Mouse (Mus musculus) heart, postnatal 25 days (tissue): ENCODE data around the gene Gpr152. TPM values are rescaled to one million over a fixed set of nuclear protein-coding genes. Genes with fewer than 3 reads are reported as not detected.

Experiments used
- DNase-seq: peaks from one replicate; pipeline ENCODE4 v3.0.0; 2022; ENCODE audit warnings: low spot score
- intact Hi-C: fragments of 180-260 bp; cut with DNase I; formaldehyde crosslinking; loops from one replicate; pipeline ENCODE4 v1.15.1; 2025
- total RNA-seq, 2 experiments: library from RNA; stranded (reverse); gene quantifications; 2 replicates each; pipeline ENCODE4 v1.2.3; 2021

Gene Gpr152
- total RNA-seq, 2 experiments from 2014 or later = not detected

- intact Hi-C loops = no loop called here
- DNase-seq = no peak
Observed at GRCm38 (mm10) chr19:4164100-4164499, 24.5 kb downstream of the Gpr152 start.

GRCm38 (mm10) chr19:4164721-4165120 is 25.1 kb downstream of the Gpr152 start:
- intact Hi-C loops = loop anchor here (5.0 kb wide), 1 partner anchor 38 kb away; the partner anchor contains the start of gene Rad9a

GRCm38 (mm10) chr19:4166678-4167476 is 27.3 kb downstream of the Gpr152 start:
- intact Hi-C loops = loop anchor here (5.0 kb wide), 1 partner anchor 35 kb away; the partner anchor contains the start of gene Rad9a
- DNase-seq = no peak

More at GRCm38 (mm10) chr19:4164721-4165120, 25.1 kb downstream of the Gpr152 start:
- DNase-seq = no peak

DNA sequence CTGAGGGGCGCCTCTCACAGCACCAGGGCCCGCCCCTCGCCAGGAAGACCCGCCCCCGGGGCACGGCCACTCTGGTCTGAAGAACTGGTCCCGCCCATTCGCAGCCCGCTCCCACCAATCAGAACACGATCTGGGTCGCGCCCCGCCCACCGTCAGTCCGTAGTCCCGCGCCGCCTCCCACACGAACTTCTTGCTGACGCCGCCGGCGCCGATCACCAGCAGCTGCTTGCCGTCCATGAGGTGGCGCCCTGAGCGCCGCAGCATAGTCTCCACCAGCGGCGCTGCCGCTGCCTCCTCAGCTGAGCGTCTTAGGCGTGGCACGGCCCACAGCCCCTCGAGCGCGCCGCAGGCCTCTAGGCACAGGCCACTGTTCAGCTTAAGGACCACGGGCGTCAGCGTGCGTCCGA is 29.8 kb downstream of the Gpr152 start:
- intact Hi-C loops = loop anchor here (5.0 kb wide), 1 partner anchor 33 kb away; the partner anchor contains the start of gene Rad9a

GRCm38 (mm10) chr19:4169810-4170209 is 30.2 kb downstream of the Gpr152 start:
- DNase-seq = no peak
- intact Hi-C loops = loop anchor here (5.0 kb wide), 1 partner anchor 32 kb away; the partner anchor contains the start of gene Rad9a

More for the DNA sequence above, 29.8 kb downstream of the Gpr152 start:
- peak; percentile 99 for DNase-seq

DNA sequence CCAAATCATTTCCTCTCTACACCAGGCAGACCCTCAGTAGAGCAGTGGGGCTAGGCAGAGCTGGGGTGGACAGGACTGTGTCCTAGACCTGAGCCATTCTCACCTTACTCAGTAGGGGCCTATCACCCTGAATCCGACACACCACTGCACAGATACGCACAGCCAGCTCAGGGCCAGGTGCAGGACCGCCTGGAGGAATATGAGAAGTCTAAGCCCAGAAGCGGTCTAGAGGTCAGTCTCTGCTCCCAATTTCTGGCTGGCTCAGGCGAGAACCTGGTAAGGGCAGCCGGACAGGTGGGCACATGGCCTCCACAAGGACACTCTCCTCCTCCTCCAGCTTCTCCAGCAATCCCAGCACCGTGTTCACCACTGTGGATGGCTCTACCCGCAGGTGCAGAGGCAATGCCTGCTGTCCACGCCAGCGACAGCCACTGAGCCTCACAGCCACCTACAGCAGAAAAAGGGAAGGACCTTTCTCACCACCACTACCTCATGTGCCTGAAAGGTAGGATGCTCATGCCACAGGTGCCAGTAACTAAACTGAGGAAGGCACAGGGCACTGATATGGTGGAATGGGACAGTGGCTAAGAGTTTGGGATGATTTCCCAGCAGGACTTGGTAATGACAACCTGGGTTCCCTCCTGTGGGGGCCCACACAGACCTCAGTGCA is 31.3 kb downstream of the Gpr152 start:
- DNase-seq = no peak
- intact Hi-C loops = no loop called here

GRCm38 (mm10) chr19:4171393-4172290 is 32.1 kb downstream of the Gpr152 start:
- intact Hi-C loops = loop anchor here (2.0 kb wide), 1 partner anchor 15 kb away; no protein-coding TSS in a partner anchor
- DNase-seq = no peak

GRCm38 (mm10) chr19:4172925-4173324 is 33.3 kb downstream of the Gpr152 start:
- intact Hi-C loops = loop anchor here (2.0 kb wide), 1 partner anchor 14 kb away; no protein-coding TSS in a partner anchor

DNA sequence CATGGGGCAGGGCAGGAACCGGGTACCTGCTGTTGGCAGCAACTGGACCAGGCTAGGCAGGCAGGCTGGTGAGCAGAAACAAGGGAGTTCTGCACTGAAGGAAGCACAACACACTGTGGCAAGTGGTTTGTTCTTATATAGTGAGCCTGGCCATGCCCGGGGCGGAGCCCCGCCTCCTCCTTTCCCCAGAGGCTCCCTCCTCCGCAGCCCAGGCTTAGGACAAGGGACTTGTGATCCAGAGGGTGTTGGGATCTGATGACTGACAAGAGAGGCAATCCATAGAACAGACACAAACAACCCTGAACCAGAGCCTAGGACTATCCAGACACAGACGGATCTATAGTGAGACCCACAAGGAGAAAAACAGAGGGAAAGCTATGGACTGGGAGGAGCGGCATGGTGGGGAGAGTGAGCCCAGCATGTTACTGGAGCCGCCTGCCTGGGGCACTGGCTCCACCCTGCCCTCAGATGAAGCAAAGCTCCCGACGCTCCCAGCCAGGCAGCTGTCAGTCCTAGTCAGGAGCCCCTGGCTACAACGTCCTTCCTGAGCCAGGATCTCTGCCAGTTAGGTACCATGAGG is 35.9 kb downstream of the Gpr152 start, which contains the start of gene Carns1:
TSS of gene Carns1 (minus strand) at position 112 of the 580 bp plus-strand sequence.
- DNase-seq = peak; percentile 49
- intact Hi-C loops = no loop called here

More at GRCm38 (mm10) chr19:4172925-4173324, 33.3 kb downstream of the Gpr152 start:
- DNase-seq = no peak

- no peak for DNase-seq
- intact Hi-C loops = no loop called here
Observed at GRCm38 (mm10) chr19:4180411-4180810, 40.8 kb downstream of the Gpr152 start.

- intact Hi-C loops = no loop called here
- DNase-seq = no peak
Observed at GRCm38 (mm10) chr19:4181892-4182291, 42.3 kb downstream of the Gpr152 start.

GRCm38 (mm10) chr19:4183689-4184088 is 44.1 kb downstream of the Gpr152 start:
- no peak for DNase-seq
- intact Hi-C loops = no loop called here

DNA sequence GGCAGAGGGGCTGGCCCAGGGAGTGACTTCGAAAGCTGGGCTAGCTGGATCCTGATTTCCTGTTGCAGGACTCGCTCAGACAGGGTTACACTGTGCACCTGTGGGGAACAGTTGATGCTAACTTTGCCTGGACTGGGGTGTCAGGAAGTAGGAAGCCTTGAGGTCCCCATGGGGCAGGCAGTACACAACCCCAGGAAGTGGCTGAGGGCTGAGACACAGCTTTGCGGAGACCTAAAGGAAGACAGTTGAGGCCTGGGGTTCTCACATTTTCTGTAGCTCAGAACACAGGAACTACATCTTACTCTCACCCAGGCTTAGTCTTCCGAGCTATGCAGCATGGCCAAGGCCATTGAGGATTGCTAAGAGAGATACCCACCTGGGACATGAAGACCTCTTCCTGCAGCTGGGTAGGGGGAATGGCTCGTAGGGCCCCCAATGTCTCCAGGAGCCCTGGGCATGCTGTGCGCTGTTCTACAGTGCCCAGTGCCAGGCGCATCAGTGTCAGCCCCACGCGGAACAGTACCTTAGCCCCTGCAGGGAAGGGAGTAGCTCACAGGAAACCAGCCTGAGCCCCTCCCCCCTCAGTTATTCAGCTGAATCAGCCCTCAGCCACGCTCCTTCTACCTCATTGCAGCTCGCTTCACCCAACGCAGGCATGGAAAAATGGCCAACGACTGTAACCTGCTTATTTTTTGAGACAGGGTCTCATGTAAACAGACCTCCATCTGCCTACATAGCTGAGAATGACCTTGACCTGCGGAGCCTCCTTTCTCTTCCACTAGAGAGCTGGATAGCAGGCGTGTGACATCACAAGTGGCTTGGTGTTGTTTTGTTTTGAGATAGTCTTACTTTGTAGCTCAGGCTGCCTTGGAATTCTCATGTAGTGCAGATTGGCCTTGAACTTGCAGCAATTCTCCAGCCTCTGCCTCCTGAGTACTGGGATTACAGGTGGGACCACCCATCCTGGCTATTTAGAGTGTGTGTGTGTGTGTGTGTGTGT is 45.7 kb downstream of the Gpr152 start:
- no peak for DNase-seq
- intact Hi-C loops = no loop called here

DNA sequence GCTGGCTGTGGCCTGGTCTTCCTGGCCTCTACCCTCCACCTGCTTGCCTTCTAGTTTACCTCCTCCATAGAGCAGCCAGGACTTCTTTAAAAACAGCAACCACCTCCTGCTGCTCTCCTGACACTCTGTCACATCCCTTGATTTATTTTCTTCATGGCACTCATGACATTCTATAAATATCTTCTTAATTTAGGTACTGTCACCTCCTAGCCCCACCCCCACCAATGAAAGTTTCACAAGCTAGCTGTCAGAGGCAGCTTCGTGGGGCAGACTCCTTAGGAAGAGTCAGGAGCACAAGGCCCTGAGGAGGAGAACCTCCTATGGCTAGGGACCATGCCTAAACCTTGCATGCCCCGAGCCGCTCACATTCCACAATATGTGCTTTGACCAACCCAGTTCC is 47.7 kb downstream of the Gpr152 start:
- intact Hi-C loops = loop anchor here (2.0 kb wide), 1 partner anchor 15 kb away; no protein-coding TSS in a partner anchor
- DNase-seq = no peak

- no peak for DNase-seq
- intact Hi-C loops = no loop called here
Observed at GRCm38 (mm10) chr19:4189051-4189620, 49.5 kb downstream of the Gpr152 start.

DNA sequence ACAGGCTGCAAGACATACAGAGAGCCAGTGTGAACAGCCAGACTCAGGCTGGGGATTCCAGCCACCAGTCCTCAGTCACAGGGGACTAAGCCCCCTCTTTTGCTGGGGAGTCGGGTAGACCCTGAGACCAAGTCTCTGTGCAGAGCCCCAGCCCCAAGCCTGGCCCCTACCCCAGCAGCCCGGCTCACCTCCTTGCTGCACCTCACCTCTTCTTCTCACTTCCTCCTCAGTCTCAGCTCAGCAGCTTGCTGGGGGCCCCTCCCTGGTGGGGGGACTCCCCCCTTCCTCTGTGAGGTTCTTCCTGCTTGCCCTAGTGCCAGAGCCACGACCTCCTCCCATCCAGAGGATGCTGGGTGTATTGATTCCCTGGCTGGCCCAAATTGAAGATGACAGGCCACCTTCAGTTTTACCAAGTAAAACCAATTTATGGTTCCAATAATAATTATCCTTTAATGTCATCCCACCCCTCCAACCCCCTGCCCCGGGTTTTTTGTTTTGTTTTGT is 51.3 kb downstream of the Gpr152 start, which contains the start of gene Tbc1d10c:
TSS of gene Tbc1d10c (minus strand) at position 454 of the 504 bp plus-strand sequence.
- intact Hi-C loops = no loop called here
- no peak for DNase-seq

DNA sequence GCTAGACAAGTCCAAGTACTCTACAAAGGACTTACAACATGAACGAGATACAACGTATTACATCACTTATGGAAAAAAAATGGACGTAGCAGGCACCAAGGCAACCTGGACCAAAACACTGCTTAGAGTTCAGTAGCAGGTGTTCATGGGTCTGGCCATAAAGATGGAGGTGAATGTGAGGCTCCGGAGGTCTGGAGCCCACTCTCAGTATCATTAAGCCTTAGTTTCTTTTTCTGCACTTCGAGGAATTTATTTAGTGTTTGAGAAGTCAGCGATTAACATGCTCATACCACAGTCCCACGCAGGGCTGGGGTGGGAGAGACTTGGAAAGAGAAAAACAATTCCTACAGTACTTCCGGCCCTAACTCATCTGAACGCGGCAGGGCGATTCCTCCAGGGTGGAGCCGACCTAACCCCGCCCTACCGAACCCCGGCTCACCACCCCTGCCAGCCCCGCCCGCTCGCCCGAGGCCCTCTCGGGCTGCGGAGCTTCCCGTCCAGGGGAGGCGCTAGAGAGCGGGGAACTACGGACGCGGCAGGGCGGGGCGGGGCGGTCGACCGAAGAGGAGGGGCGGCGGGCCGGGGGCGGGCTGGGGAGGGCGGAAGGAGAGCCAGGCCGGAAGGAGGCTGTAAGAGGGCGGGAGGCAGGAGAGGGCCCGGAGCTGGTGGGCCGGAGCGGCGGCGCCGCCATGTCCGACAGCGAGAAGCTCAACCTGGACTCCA is 52.1 kb downstream of the Gpr152 start, which contains the start of gene Ppp1ca:
TSS of gene Ppp1ca (plus strand) at position 538 of the 723 bp plus-strand sequence.
- intact Hi-C loops = no loop called here
- peak; percentile 89 for DNase-seq
